Mouse (Mus musculus): ENCODE data around the gene Tob1.

The Tob1 gene

GRCm38 (mm10) chr11:94198405-94199146 is 12.7 kb upstream of the Tob1 start:
- DNase-seq (ENCODE audit: low read depth), result no peak

DNA sequence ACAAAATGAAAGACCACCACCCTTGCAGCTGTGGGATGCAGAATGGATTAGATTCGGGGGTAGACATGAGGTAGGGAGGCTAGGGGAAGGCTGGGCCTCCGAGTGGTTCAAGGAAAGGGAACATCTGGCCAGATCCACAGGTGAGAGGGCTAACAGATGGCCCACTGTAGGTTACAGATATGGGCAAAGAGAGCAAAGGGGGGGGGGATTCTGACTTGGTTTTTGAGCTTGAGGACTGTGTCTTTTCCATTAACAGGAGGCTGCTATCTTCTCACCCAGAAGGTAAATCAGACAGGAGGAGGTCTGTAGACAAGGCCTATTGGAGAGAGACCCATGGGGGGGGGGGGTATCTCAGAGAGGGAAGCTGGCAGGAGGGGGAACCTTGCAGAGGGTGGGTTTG is 11.5 kb upstream of the Tob1 start:
- DNase-seq (ENCODE audit: low read depth), result no peak

DNA sequence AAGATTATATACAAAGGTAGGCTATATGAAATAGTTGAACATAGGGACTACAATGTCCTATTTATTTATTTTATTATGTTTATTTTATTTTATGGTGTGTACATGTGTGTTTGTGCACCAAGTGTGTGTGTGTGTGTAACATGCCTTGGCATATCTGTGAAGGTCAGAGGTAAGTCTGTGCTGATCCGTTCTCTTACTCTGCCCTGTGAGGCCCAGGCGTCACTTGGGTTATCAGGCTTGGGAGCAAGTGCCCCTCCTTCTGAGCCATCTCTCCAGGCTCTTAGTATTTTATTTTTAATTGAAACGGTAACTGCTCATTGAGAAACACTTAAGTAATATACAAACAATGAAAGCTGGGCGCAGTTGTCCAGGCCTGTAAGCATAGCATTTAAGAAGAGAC is 10.8 kb upstream of the Tob1 start:
- DNase-seq (ENCODE audit: low read depth), result no peak

DNA sequence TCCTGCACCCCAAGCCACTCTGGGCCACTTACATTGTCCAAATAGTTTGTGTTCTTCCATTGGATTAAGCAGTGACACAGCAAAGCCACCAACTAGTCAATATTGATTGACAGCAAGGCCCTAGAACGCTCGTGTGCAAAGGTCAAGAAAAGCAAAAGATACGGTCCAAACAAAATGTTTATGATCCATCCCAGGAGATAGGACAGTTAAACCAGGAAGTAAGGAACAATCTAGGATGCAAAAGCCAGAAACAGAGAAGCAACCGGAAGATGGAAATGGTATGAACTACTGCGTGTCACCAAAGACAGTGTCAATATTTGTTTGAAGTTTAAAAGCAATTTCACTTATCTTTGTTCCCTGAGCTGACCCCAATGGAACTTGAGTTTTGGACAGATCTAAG is 9.1 kb upstream of the Tob1 start:
- DNase-seq (ENCODE audit: low read depth), result no peak

DNA sequence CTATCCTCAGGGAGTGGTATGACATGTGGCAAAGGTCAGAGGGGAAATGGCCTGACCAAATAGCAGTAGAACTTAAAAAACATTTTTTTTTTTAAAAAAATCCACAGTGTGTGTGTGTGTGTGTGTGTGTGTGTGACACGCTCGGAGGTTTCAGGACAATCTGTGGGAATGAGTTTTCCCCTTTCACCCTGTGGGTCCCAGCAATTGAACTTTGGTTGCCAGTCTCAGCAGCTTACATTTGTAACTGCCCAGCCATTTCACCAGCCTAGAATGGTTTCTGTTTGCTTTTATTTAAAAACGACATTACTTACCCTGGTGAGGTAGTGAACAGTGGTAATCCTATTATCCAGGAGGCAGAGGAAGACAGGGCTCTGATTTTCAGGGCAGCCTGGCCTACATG is 8.2 kb upstream of the Tob1 start:
- no peak for DNase-seq (ENCODE audit: low read depth)

DNA sequence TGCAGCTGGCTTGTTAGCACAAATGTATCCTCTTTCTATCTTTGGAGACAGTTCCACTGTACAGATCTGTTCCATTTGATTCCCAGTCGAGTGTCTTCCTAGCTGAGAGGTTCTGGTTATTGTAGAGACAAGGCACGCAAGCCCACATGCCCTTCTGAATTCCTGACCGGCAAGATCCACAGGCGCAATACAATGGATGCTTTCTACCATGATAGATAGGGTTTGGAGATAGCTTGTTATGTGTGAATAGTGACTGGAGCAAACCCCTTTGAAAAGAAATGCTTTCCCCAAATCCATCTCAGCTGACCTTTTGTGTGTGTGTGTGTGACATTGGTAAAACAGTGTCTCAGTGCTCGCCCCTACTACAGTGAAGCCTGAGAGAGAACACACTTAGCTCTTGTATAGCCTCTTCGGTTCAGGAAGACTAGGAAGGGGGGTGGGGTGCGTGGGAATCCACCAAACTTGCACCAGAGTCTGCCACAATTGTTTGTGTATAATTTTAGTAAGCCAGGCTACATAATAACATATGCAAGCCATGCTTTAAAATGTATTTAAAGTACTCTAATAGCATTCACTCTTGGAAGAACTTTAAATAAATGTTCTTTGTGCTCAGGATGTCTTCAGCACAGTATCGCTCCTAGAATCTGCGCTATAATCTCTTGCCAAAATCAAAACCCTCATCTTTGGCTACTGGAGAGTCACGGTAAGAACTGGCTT is 4.7 kb upstream of the Tob1 start:
- no peak for DNase-seq (ENCODE audit: low read depth)

GRCm38 (mm10) chr11:94208811-94209675 is 2.2 kb upstream of the Tob1 start:
- no peak for DNase-seq (ENCODE audit: low read depth)

GRCm38 (mm10) chr11:94209695-94210131 is 1.5 kb upstream of the Tob1 start:
- DNase-seq (ENCODE audit: low read depth), result no peak

DNA sequence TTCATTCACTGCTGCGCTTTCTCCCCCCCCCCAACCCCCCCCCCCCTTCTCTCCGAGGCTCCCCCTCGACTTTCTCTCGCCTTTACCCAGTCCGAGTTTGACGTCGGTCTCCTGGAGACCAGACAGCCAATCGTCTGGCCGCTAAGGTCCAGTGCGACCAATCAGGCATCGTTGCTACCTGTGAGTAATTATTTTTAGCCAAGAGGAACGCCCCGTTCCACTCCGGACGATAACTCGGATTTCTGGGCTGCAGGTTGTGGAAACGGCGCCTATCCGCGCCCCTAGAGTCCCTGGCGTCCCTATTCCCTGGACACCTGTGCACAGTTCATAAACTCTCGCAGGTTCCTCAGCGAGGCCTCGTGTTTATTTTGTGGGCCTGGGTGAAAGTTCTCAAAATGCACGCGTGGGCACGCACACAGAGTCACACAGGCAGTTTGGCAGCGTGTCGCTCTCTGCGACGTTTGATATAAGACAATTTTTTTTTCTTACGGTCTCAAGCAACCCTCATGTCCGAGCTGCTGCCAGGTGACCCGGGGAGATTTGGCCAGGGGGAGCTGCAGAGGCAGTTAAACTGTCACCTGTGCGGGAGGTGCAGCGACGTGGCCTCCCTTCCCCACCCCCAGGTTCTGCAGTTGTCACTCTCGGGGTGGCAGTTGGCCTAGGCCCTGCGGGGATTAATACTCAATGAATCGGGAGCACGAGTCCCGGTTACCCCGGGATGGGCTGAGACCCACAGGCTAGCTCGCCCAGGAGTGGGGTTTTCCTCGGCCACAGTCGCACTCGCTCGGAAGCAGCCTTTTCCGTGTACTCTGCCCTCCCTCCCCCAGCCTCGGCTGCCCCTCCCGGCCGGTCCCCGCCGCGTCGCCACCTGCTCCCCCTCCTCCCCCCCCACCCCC is 815 bp upstream of the Tob1 start:
- DNase-seq (ENCODE audit: low read depth), result peak; percentile 92

DNA sequence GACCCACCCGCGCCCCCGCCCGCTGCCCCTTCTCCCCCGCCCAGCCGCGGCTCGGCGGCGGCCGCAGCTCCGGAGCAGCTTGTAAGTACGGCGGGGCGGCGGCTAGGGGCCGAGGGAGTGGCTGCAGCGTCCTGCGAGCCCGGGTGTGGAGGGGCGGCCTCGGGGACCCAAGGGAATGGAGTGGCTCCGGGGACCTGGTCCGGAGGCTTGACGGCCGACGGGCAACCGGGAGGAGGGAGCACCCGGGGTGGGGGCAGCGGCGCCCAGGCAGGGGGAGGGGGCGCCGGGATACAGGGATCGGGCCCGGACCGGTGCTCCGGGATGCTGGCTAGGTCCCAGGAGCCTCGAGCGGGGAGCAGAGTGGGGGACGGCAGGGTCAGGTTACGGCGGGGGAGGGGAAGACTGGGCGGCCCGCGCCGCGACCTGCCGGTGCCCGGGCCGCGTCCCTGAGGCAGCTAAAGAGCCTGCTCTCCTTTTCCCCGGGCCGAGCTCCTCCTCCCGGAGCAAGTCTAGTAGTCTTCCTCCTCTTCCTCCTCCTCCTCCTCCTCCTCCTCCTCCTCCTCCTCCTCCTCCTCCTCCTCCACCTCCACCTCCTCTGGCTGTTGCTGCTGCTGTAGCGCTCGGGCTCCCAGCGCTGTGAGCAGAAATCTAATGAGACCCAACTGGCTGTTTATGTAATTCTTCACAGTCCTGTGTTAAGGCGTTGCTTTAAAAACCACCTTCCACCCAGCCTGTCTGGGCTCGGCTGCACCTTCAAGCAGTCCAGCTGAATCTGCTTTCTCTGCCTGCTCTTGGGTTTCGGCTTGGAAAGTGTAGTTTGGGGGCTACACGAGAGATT is 616 bp downstream of the Tob1 start:
- DNase-seq (ENCODE audit: low read depth), result no peak

DNA sequence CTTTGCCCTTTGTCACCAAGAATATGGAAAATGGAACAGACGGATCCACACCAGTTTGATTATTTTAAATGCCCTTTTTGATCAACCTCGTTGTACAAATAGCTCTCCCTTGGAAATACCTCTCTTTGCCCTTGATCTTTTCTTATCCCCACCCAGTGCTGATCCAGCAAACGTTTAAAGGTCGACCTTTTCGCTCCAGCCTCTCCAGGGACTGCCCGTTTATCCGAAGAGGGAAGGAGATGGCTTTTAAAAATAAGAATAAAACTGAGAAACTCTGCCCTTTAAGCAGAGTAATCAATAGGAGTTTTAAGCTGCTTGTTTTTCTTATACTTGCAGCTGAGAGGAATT is 1.2 kb downstream of the Tob1 start:
- DNase-seq (ENCODE audit: low read depth), result no peak

- DNase-seq (ENCODE audit: low read depth), result no peak
Observed at GRCm38 (mm10) chr11:94212997-94213396, 1.7 kb downstream of the Tob1 start.

DNA sequence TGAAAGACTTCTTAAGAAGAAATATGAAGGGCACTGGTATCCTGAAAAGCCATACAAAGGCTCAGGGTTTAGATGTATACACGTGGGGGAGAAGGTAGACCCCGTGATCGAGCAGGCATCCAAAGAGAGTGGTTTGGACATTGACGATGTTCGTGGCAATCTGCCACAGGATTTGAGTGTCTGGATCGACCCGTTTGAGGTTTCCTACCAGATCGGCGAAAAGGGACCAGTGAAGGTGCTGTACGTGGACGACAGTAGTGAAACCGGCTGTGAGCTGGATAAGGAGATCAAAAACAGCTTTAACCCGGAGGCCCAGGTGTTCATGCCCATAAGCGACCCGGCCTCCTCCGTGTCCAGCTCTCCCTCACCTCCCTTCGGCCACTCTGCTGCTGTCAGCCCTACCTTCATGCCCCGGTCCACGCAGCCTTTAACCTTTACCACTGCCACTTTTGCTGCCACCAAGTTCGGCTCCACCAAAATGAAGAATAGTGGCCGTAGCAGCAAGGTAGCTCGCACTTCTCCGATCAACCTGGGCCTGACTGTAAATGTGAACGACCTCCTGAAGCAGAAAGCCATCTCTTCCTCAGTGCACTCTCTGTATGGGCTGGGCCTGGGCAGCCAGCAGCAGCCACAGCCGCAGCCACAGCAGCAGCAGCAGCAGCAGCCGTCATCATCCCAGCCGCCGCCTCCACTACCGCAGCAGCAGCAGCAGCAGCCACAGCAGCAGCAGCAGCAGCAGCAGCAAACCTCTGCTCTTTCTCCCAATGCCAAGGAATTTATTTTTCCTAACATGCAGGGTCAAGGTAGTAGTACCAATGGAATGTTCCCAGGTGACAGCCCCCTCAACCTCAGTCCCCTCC is 2.7 kb downstream of the Tob1 start:
- no peak for DNase-seq (ENCODE audit: low read depth)

DNA sequence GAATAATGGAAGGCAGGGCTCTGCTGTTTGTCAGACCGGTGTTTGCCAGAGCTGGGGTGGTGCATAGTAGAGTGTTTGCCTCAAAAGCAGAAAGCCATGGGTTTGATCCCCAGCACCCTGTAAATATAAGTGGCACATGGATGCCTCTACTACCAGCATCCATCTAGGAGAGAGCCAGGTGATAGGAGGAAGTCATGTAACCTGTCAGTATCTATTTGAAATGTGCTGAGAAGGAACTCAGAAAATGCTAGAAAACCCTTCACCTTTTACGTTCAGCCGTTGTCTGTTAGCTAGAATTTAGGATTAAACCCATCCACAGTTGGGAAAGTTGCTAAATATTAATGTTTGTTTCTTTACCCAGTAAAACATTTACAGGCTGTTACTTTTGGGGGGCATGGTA is 4.3 kb downstream of the Tob1 start:
- DNase-seq (ENCODE audit: low read depth), result no peak

- no peak for DNase-seq (ENCODE audit: low read depth)
Observed at GRCm38 (mm10) chr11:94216247-94216646, 5.0 kb downstream of the Tob1 start.

GRCm38 (mm10) chr11:94221257-94221656 is 10.0 kb downstream of the Tob1 start:
- no peak for DNase-seq (ENCODE audit: low read depth)

- DNase-seq (ENCODE audit: low read depth), result no peak
Observed at GRCm38 (mm10) chr11:94223531-94223930, 12.3 kb downstream of the Tob1 start.

DNA sequence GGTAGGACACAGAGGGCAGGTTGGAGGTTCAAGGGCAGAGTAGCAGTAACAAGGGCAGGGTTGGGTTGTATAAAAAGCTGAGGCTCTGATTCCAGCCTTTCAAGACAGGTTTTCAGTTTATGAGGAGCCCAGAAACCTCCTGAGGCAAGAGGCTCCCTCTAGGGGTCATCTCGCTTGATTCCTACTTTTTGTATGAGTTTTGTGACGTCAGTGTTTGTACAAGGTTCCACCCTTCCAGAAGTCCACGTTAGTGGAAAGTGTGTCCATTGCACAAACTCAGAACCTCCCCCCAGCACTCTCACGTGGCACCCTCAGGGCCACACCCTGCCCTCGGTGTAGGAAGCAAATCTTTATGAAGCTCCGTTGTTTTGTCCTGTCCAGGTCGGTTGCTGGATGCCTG is 14.7 kb downstream of the Tob1 start:
- DNase-seq (ENCODE audit: low read depth), result peak; percentile 44

- DNase-seq (ENCODE audit: low read depth), result no peak
Observed at GRCm38 (mm10) chr11:94228416-94228815, 17.2 kb downstream of the Tob1 start.
